Mouse (Mus musculus) CH12.LX (cell line): Measurements from ENCODE around the gene Tbc1d22a.

Experiments used
- ETS1 ChIP-seq: conservative IDR thresholded peaks from 2 replicates; pipeline ENCODE4 v1.6.1; 2012; ENCODE audit warnings: low read depth, mild to moderate bottlenecking, inconsistent platforms, low read length, improper control_type of control experiment, moderate library complexity
- NRF1 ChIP-seq: IDR thresholded peaks from 2 replicates; pipeline ENCODE4 v1.6.1; 2014; ENCODE audit warnings: low read depth, mild to moderate bottlenecking, inconsistent platforms, low read length, improper control_type of control experiment, moderate library complexity

- no peak for TF ChIP-seq ETS1
- no peak for TF ChIP-seq NRF1
Observed at GRCm38 (mm10) chr15:86260111-86260510, 45.9 kb downstream of the Tbc1d22a start.
